Mouse (Mus musculus): ENCODE data around the gene Csn1s2b.

- TF ChIP-seq POLR2A (IDR thresholded peaks at IDR 0.05; ENCODE audit: borderline replicate concordance, extremely low read depth, low read depth, low read length) (no peak), CTCF (IDR thresholded peaks at IDR 0.05; ENCODE audit: insufficient read depth, low read length) (no peak)
Measured at GRCm38 (mm10) chr5:87871423-87871822, 63.5 kb downstream of the Csn1s2b start.

Data from lung, adult 2 months (tissue).